Mouse (Mus musculus): Measurements from ENCODE around the gene Mbtps1.

GRCm38 (mm10) chr8:119544606-119545005 lies 13.9 kb downstream of the Mbtps1 start:
- TF ChIP-seq HCFC1 (IDR thresholded peaks at IDR 0.05; ENCODE audit: borderline replicate concordance, insufficient read depth, low read length) (no peak), MAFK (IDR thresholded peaks at IDR 0.05; ENCODE audit: insufficient read depth, low read depth, low read length) (no peak), ZNF384 (IDR thresholded peaks at IDR 0.05; ENCODE audit: low read depth, low read length) (no peak)

Data from ES-E14 (cell line).